ENCODE assay signal across 8 mouse cellular contexts in genomic region chr3:89299499-89299898, GRCm38 (mm10). TPM values are rescaled to one million over a fixed set of nuclear protein-coding genes. Genes with fewer than 3 reads are reported as not detected.
DNase-seq lines count a peak whose midpoint lies in the region; ATAC-seq lines count a peak whose summit lies in the region.

No protein-coding gene starts in this region.

- H3K4me3 ChIP-seq in embryonic facial prominence, embryonic 13.5 days: peak overlapping the region; percentile 29
- peak overlapping the region; percentile 19; the same call in 1 of the 2 replicates for H3K4me3 ChIP-seq in liver, embryonic 16.5 days (ENCODE audit: low read depth, low read length)
- peak overlapping the region; percentile 18 for H3K4me3 ChIP-seq in neural tube, embryonic 13.5 days

- H3K27me3 ChIP-seq in embryonic facial prominence, embryonic 13.5 days: peaks cover 4% of the 10 kb centered on the region; the same call in 1 of the 2 replicates
- no peaks in the 10 kb centered on the region for H3K27me3 ChIP-seq in liver, embryonic 16.5 days (ENCODE audit: control insufficient read depth, insufficient read depth, low read depth, low read length)
- H3K27me3 ChIP-seq in neural tube, embryonic 13.5 days: peaks cover 20% of the 10 kb centered on the region

- WGBS in embryonic facial prominence, embryonic 13.5 days: 2% methylated on average over 14 of the region's 14 CpGs
- 4% methylated on average over 14 of the region's 14 CpGs for WGBS in liver, embryonic 16.5 days (ENCODE audit: insufficient replicate concordance)
- WGBS in neural tube, embryonic 13.5 days: 3% methylated on average over 14 of the region's 14 CpGs

- no peaks in the 10 kb centered on the region for H3K9me3 ChIP-seq in embryonic facial prominence, embryonic 13.5 days
- no peaks in the 10 kb centered on the region for H3K9me3 ChIP-seq in liver, embryonic 16.5 days (replicated peaks; ENCODE audit: control insufficient read depth, low read length)
- no peaks in the 10 kb centered on the region for H3K9me3 ChIP-seq in neural tube, embryonic 13.5 days

- H3K4me2 ChIP-seq in embryonic facial prominence, embryonic 13.5 days: peak overlapping the region; percentile 57
- H3K4me2 ChIP-seq in liver, embryonic 16.5 days (ENCODE audit: low read depth, low read length): peak overlapping the region; percentile 43
- H3K4me2 ChIP-seq in neural tube, embryonic 13.5 days: peak overlapping the region; percentile 49

- peaks cover 12% of the 10 kb centered on the region for H3K4me1 ChIP-seq in embryonic facial prominence, embryonic 13.5 days
- H3K4me1 ChIP-seq in liver, embryonic 16.5 days (ENCODE audit: control insufficient read depth, low read depth, low read length): no peaks in the 10 kb centered on the region
- peaks cover 10% of the 10 kb centered on the region for H3K4me1 ChIP-seq in neural tube, embryonic 13.5 days (replicated peaks)

- H3K9ac ChIP-seq in embryonic facial prominence, embryonic 13.5 days: peak overlapping the region; percentile 59
- no peak overlapping the region; the same call in 1 of the 2 replicates for H3K9ac ChIP-seq in liver, embryonic 16.5 days (ENCODE audit: low read depth, low read length)
- H3K9ac ChIP-seq in neural tube, embryonic 13.5 days: 0 out of 2 replicates have a peak overlapping the region, but pooled peaks have one; percentile 22

- ATAC-seq in embryonic facial prominence, embryonic 13.5 days (ENCODE audit: insufficient number of reproducible peaks, insufficient read depth, low FRiP score, low TSS enrichment, low read depth): no peak
- ATAC-seq in inflammation-experienced regulatory T-cells, adult 6 months: peak; percentile 63
- ATAC-seq in liver, embryonic 16.5 days (ENCODE audit: low read depth): no peak
- no peak for ATAC-seq in neural tube, embryonic 13.5 days (ENCODE audit: low read depth)

- peak; percentile 28 for DNase-seq in urinary bladder, postnatal 14 days (ENCODE audit: low spot score)
- no peak for DNase-seq in urinary bladder, postnatal 10 days (ENCODE audit: low spot score)
- DNase-seq in gastrocnemius, adult 8-10 months (ENCODE audit: low spot score in 2 of 2): no peak
- no peak for DNase-seq in cerebellum, adult 11-12 months

- H3K27ac ChIP-seq in embryonic facial prominence, embryonic 13.5 days: peak overlapping the region; percentile 44
- H3K27ac ChIP-seq in liver, embryonic 16.5 days (ENCODE audit: low read length): no peak overlapping the region
- no peak overlapping the region for H3K27ac ChIP-seq in neural tube, embryonic 13.5 days (replicated peaks)

- H3K36me3 ChIP-seq in embryonic facial prominence, embryonic 13.5 days: no peaks in the 10 kb centered on the region
- no peaks in the 10 kb centered on the region for H3K36me3 ChIP-seq in liver, embryonic 16.5 days (ENCODE audit: control insufficient read depth, insufficient read depth)
- no peaks in the 10 kb centered on the region for H3K36me3 ChIP-seq in neural tube, embryonic 13.5 days

RNA-seq across cellular contexts. Expression of gene Efna1, which starts 18.6 kb away (rescaled TPM):
- 40.7 and 43.1 TPM in 2 replicates for polyA plus RNA-seq in embryonic facial prominence, embryonic 13.5 days (2015; fragmentation: Nextera tagmentation; extraction: Ambion mirVana)
- polyA plus RNA-seq in inflammation-experienced regulatory T-cells, adult 6 months (2017; shearing (Covaris generic)): not detected
- polyA plus RNA-seq in liver, embryonic 16.5 days (2015; fragmentation: Nextera tagmentation; extraction: Ambion mirVana): 8.1 and 12.7 TPM in 2 replicates
- 12.5 and 14.5 TPM in 2 replicates for polyA plus RNA-seq in neural tube, embryonic 13.5 days (2015; fragmentation: Nextera tagmentation; extraction: Ambion mirVana)
- 10 to 100 TPM in 1 of 4 experiments, 1 to 10 TPM in 3; 8.7 to 10.8 (median 8.8) TPM for total RNA-seq in gastrocnemius, adult 8-10 months (2022)

RNA-seq across cellular contexts. Expression of gene Efna3, which starts 23.3 kb away (rescaled TPM):
- 22.6 and 26.6 TPM in 2 replicates for polyA plus RNA-seq in embryonic facial prominence, embryonic 13.5 days (2015; fragmentation: Nextera tagmentation; extraction: Ambion mirVana)
- polyA plus RNA-seq in inflammation-experienced regulatory T-cells, adult 6 months (2017; shearing (Covaris generic)): not detected
- polyA plus RNA-seq in liver, embryonic 16.5 days (2015; fragmentation: Nextera tagmentation; extraction: Ambion mirVana): 0.63 and 0.94 TPM in 2 replicates
- polyA plus RNA-seq in neural tube, embryonic 13.5 days (2015; fragmentation: Nextera tagmentation; extraction: Ambion mirVana): 87.4 and 90.1 TPM in 2 replicates
- not detected for total RNA-seq in gastrocnemius, adult 8-10 months (2022)

RNA-seq across cellular contexts. Expression of gene Slc50a1, which starts 29.1 kb away (rescaled TPM):
- 67.4 and 68.6 TPM in 2 replicates for polyA plus RNA-seq in embryonic facial prominence, embryonic 13.5 days (2015; fragmentation: Nextera tagmentation; extraction: Ambion mirVana)
- polyA plus RNA-seq in inflammation-experienced regulatory T-cells, adult 6 months (2017; shearing (Covaris generic)): 100 to 1,000 TPM; 152 to 315 (median 248) TPM
- polyA plus RNA-seq in liver, embryonic 16.5 days (2015; fragmentation: Nextera tagmentation; extraction: Ambion mirVana): 18.9 and 22.2 TPM in 2 replicates
- 44.0 and 45.5 TPM in 2 replicates for polyA plus RNA-seq in neural tube, embryonic 13.5 days (2015; fragmentation: Nextera tagmentation; extraction: Ambion mirVana)
- total RNA-seq in gastrocnemius, adult 8-10 months (2022): 1 to 10 TPM; 6.3 to 9.0 (median 7.7) TPM

RNA-seq across cellular contexts. Expression of gene Efna4, which starts 38.3 kb away (rescaled TPM):
- polyA plus RNA-seq in embryonic facial prominence, embryonic 13.5 days (2015; fragmentation: Nextera tagmentation; extraction: Ambion mirVana): 46.5 and 50.1 TPM in 2 replicates
- polyA plus RNA-seq in inflammation-experienced regulatory T-cells, adult 6 months (2017; shearing (Covaris generic)): under 1 TPM in 2 of 3 experiments, not detected in 1; 0.49 to 0.59 TPM
- 0.51 and 0.60 TPM in 2 replicates for polyA plus RNA-seq in liver, embryonic 16.5 days (2015; fragmentation: Nextera tagmentation; extraction: Ambion mirVana)
- polyA plus RNA-seq in neural tube, embryonic 13.5 days (2015; fragmentation: Nextera tagmentation; extraction: Ambion mirVana): 8.5 and 10.7 TPM in 2 replicates
- not detected for total RNA-seq in gastrocnemius, adult 8-10 months (2022)

RNA-seq across cellular contexts. Expression of gene Dpm3, which starts 40.3 kb away (rescaled TPM):
- polyA plus RNA-seq in embryonic facial prominence, embryonic 13.5 days (2015; fragmentation: Nextera tagmentation; extraction: Ambion mirVana): 120 and 147 TPM in 2 replicates
- 100 to 1,000 TPM; 115 to 155 (median 137) TPM for polyA plus RNA-seq in inflammation-experienced regulatory T-cells, adult 6 months (2017; shearing (Covaris generic))
- 51.9 and 59.4 TPM in 2 replicates for polyA plus RNA-seq in liver, embryonic 16.5 days (2015; fragmentation: Nextera tagmentation; extraction: Ambion mirVana)
- 76.9 and 81.4 TPM in 2 replicates for polyA plus RNA-seq in neural tube, embryonic 13.5 days (2015; fragmentation: Nextera tagmentation; extraction: Ambion mirVana)
- 10 to 100 TPM; 15.9 to 28.8 (median 19.6) TPM for total RNA-seq in gastrocnemius, adult 8-10 months (2022)

Comparison
In these comparisons a context has a peak if more than half of its experiments do, and no peak if none do; other contexts are left out.
1. RNA of gene Efna3, which starts 23.3 kb away (polyA plus RNA-seq): 87.4 to 90.1 TPM in neural tube, embryonic 13.5 days and 22.6 to 26.6 TPM in embryonic facial prominence, embryonic 13.5 days; 0.63 to 0.94 TPM in liver, embryonic 16.5 days and not detected in inflammation-experienced regulatory T-cells, adult 6 months; every median in the first group is over 10 times any median in the second.
2. Peak in every context shown above with its lines, with median percentiles within 50 percentile points of each other: H3K4me2 ChIP-seq and H3K4me3 ChIP-seq.